Comparison of ENCODE assay signal across 12 mouse cellular contexts in genomic region chr16:26597307-26597706, GRCm38 (mm10). TPM values are rescaled to one million over a fixed set of nuclear protein-coding genes. Genes with fewer than 3 reads are reported as not detected.
DNase-seq lines count a peak whose midpoint lies in the region; ATAC-seq and TF ChIP-seq lines count a peak whose summit lies in the region.
"Had no signal": no experiment of that assay in that cellular context is flagged by ENCODE, and none has a peak within 500 bp of the region (broad histone marks: within the 10 kb centered on the region; RNA-seq: fewer than 3 reads in every experiment).

No protein-coding gene starts in this region.

- no peak overlapping the region for H3K4me3 ChIP-seq in hindbrain, postnatal 0 days (ENCODE audit: low read length)
- no peak overlapping the region for H3K4me3 ChIP-seq in hindbrain, embryonic 13.5 days
- H3K4me3 ChIP-seq in left cerebral cortex, adult 2 months: no peak overlapping the region
- H3K4me3 ChIP-seq: embryonic facial prominence, embryonic 15.5 days; liver, embryonic 13.5 days; myocyte had no signal

- H3K9ac ChIP-seq in hindbrain, postnatal 0 days (replicated peaks; ENCODE audit: low read length): no peak overlapping the region
- H3K9ac ChIP-seq in hindbrain, embryonic 13.5 days: no peak overlapping the region
- H3K9ac ChIP-seq: embryonic facial prominence, embryonic 15.5 days; liver, embryonic 13.5 days had no signal

- peak; percentile 42 for DNase-seq in hindbrain, postnatal 0 days (ENCODE audit: low spot score)
- peak; percentile 87 for DNase-seq in adipocyte (ENCODE audit: low spot score)
- DNase-seq in gastrocnemius, adult 8-10 months (ENCODE audit: low spot score in 2 of 2): peak; percentile 4 to 8
- DNase-seq in kidney, postnatal 25 days: peak; percentile 45 to 60
- no peak for DNase-seq in right cerebral cortex, postnatal 10 days (ENCODE audit: low spot score in 2 of 2)
- DNase-seq in left cerebral cortex, adult 2 months (ENCODE audit: extremely low spot score in 1 of 2, low spot score in 2 of 2): no peak
- no peak for DNase-seq in thymus, postnatal 36 days
- DNase-seq: liver, embryonic 13.5 days; right cerebral cortex, postnatal 4 days had no signal

- H3K4me2 ChIP-seq in hindbrain, postnatal 0 days (ENCODE audit: low read depth, low read length): 0 out of 2 replicates have a peak overlapping the region, but pooled peaks have one; percentile 10
- H3K4me2 ChIP-seq in hindbrain, embryonic 13.5 days: no peak overlapping the region
- H3K4me2 ChIP-seq: embryonic facial prominence, embryonic 15.5 days; liver, embryonic 13.5 days had no signal

- no peak overlapping the region for H3K27ac ChIP-seq in hindbrain, postnatal 0 days
- H3K27ac ChIP-seq in hindbrain, embryonic 13.5 days: no peak overlapping the region
- H3K27ac ChIP-seq in left cerebral cortex, adult 2 months: no peak overlapping the region
- H3K27ac ChIP-seq: embryonic facial prominence, embryonic 15.5 days; liver, embryonic 13.5 days had no signal

- intact Hi-C loops in left cerebral cortex, adult 2 months (cut with DNase I): no loop called here

- 65% methylated on average over 7 of the region's 7 CpGs for WGBS in hindbrain, postnatal 0 days
- 78% methylated on average over 7 of the region's 7 CpGs for WGBS in hindbrain, embryonic 13.5 days

- H3K36me3 ChIP-seq in hindbrain, postnatal 0 days (ENCODE audit: insufficient read depth, low read length): no peaks in the 10 kb centered on the region
- H3K36me3 ChIP-seq in hindbrain, embryonic 13.5 days: no peaks in the 10 kb centered on the region
- H3K36me3 ChIP-seq: embryonic facial prominence, embryonic 15.5 days; liver, embryonic 13.5 days had no signal

- H3K27me3 ChIP-seq in hindbrain, postnatal 0 days (ENCODE audit: insufficient read depth, low read length): no peaks in the 10 kb centered on the region
- H3K27me3 ChIP-seq in hindbrain, embryonic 13.5 days: no peaks in the 10 kb centered on the region
- H3K27me3 ChIP-seq: embryonic facial prominence, embryonic 15.5 days; liver, embryonic 13.5 days had no signal

- no peaks in the 10 kb centered on the region for H3K9me3 ChIP-seq in hindbrain, postnatal 0 days (ENCODE audit: low read length)
- H3K9me3 ChIP-seq in hindbrain, embryonic 13.5 days: no peaks in the 10 kb centered on the region
- H3K9me3 ChIP-seq: embryonic facial prominence, embryonic 15.5 days; liver, embryonic 13.5 days had no signal

- no peaks in the 10 kb centered on the region for H3K4me1 ChIP-seq in hindbrain, postnatal 0 days (ENCODE audit: insufficient read depth, low read length)
- no peaks in the 10 kb centered on the region for H3K4me1 ChIP-seq in hindbrain, embryonic 13.5 days (replicated peaks)
- H3K4me1 ChIP-seq: liver, embryonic 13.5 days had no signal

- ATAC-seq in hindbrain, postnatal 0 days: no peak
- no peak for ATAC-seq in hindbrain, embryonic 13.5 days (ENCODE audit: low FRiP score)

- TF ChIP-seq CTCF in hindbrain, postnatal 0 days (IDR thresholded peaks at IDR 0.05; ENCODE audit: low read depth): no peak
- no peak for TF ChIP-seq CTCF in left cerebral cortex, adult 2 months (IDR thresholded peaks at IDR 0.05)

RNA-seq across cellular contexts. Expression of gene Il1rap, which starts 15.8 kb away (rescaled TPM):
- total RNA-seq in hindbrain, postnatal 0 days (2014; rRNA removed): 15.1 and 15.5 TPM in 2 replicates
- 10.6 and 11.5 TPM in 2 replicates for polyA plus RNA-seq in hindbrain, postnatal 0 days (2015; fragmentation: Nextera tagmentation; extraction: Ambion mirVana)
- 7.8 and 7.9 TPM in 2 replicates for polyA plus RNA-seq in hindbrain, embryonic 13.5 days (2015; fragmentation: Nextera tagmentation; extraction: Ambion mirVana)
- total RNA-seq in gastrocnemius, adult 8-10 months (2022): 1 to 10 TPM in 3 of 4 experiments, under 1 TPM in 1; 0.75 to 1.7 (median 1.5) TPM
- total RNA-seq in left cerebral cortex, adult 2 months (2021): 10 to 100 TPM; 33.0 to 33.7 TPM

Comparison
In these comparisons a context has a peak if more than half of its experiments do, and no peak if none do; other contexts are left out.
1. DNase-seq: peak in hindbrain, postnatal 0 days (single experiment), adipocyte (single experiment), gastrocnemius, adult 8-10 months (2 of 2) and kidney, postnatal 25 days (2 of 2); none in right cerebral cortex, postnatal 10 days (0 of 2), left cerebral cortex, adult 2 months (0 of 2) and thymus, postnatal 36 days (0 of 2).